Mouse (Mus musculus) MEL (cell line): Measurements from ENCODE around the gene Sphkap. TPM values are rescaled to one million over a fixed set of nuclear protein-coding genes. Genes with fewer than 3 reads are reported as not detected.

Experiments
- DNase-seq: peaks from one replicate; pipeline ENCODE4 v3.0.0; 2011; ENCODE audit warnings: low read depth, low spot score
- H3K27ac ChIP-seq: 2 replicates; pipeline ENCODE4 v1.5.1; 2012; ENCODE audit warnings: low read depth, mild to moderate bottlenecking, control low read depth, low read length, moderate library complexity; ENCODE audit not compliant: control insufficient read depth
- H3K27me3 ChIP-seq, 2 experiments: fragments of 150-350 bp in 1 of 2; sonication (generic) in 1 of 2; 2 replicates each; pipeline ENCODE4 v1.6.1; 2012; ENCODE audit warnings: low read length in 2 of 2, mild to moderate bottlenecking in 2 of 2, improper control_type of control experiment in 1 of 2, moderate library complexity in 1 of 2; ENCODE audit not compliant: insufficient read depth in 2 of 2, control insufficient read depth in 1 of 2
- H3K36me3 ChIP-seq, 2 experiments: 2 replicates each; pipeline ENCODE4 v1.6.1; 2012 to 2014; ENCODE audit warnings: low read length in 2 of 2, improper control_type of control experiment in 1 of 2, inconsistent platforms in 1 of 2, mild to moderate bottlenecking in 1 of 2; ENCODE audit not compliant: insufficient read depth in 2 of 2, control insufficient read depth in 1 of 2
- H3K4me1 ChIP-seq, 2 experiments: fragments of 150-350 bp in 1 of 2; sonication (generic) in 1 of 2; 2 replicates each; pipeline ENCODE4 v1.6.1; 2012; ENCODE audit warnings: low read length in 2 of 2, improper control_type of control experiment in 1 of 2, mild to moderate bottlenecking in 1 of 2; ENCODE audit not compliant: insufficient read depth in 2 of 2, control insufficient read depth in 1 of 2
- H3K4me3 ChIP-seq, 2 experiments: fragments of 150-350 bp in 1 of 2; sonication (generic) in 1 of 2; 2 replicates each; pipeline ENCODE4 v1.5.1; 2012; ENCODE audit warnings: low read depth in 2 of 2, low read length in 2 of 2, mild to moderate bottlenecking in 2 of 2, moderate library complexity in 2 of 2, control low read depth in 1 of 2, improper control_type of control experiment in 1 of 2; ENCODE audit not compliant: control insufficient read depth in 1 of 2, insufficient read depth in 1 of 2
- H3K79me2 ChIP-seq: 2 replicates; pipeline ENCODE4 v1.6.1; 2012; ENCODE audit warnings: mild to moderate bottlenecking, low read length, moderate library complexity; ENCODE audit not compliant: control insufficient read depth, poor library complexity, insufficient read depth
- H3K9ac ChIP-seq: 2 replicates; pipeline ENCODE4 v1.6.1; 2012; ENCODE audit warnings: low read depth, mild to moderate bottlenecking, control low read depth, low read length, moderate library complexity; ENCODE audit not compliant: control insufficient read depth, poor library complexity, severe bottlenecking
- H3K9me3 ChIP-seq: fragments of 150-350 bp; sonication (generic); replicated peaks from 2 replicates; pipeline ENCODE4 v1.6.1; 2012; ENCODE audit warnings: mild to moderate bottlenecking, low read length, improper control_type of control experiment, moderate library complexity; ENCODE audit not compliant: insufficient read depth
- CHD1 ChIP-seq: IDR thresholded peaks from 2 replicates; pipeline ENCODE4 v1.6.1; 2012; ENCODE audit warnings: low read depth, mild to moderate bottlenecking, inconsistent platforms, low read length, improper control_type of control experiment
- CHD2 ChIP-seq: IDR thresholded peaks from 2 replicates; pipeline ENCODE4 v1.6.1; 2011; ENCODE audit warnings: low read length, improper control_type of control experiment
- E2F4 ChIP-seq: IDR thresholded peaks from 2 replicates; pipeline ENCODE4 v1.6.1; 2011; ENCODE audit warnings: low read depth, low read length, improper control_type of control experiment, borderline replicate concordance
- ELF1 ChIP-seq: IDR thresholded peaks from 2 replicates; pipeline ENCODE4 v1.6.1; 2014; ENCODE audit warnings: low read depth, mild to moderate bottlenecking, inconsistent platforms, low read length, improper control_type of control experiment, moderate library complexity
- GABPA ChIP-seq: IDR thresholded peaks from 2 replicates; pipeline ENCODE4 v1.6.1; 2012; ENCODE audit warnings: low read depth, mild to moderate bottlenecking, inconsistent platforms, low read length, improper control_type of control experiment, moderate library complexity
- GATA1 ChIP-seq: IDR thresholded peaks from 2 replicates; pipeline ENCODE4 v1.6.1; 2011; ENCODE audit warnings: low read depth, low read length, improper control_type of control experiment
- HCFC1 ChIP-seq: IDR thresholded peaks from 2 replicates; pipeline ENCODE4 v1.6.1; 2012; ENCODE audit warnings: low read depth, mild to moderate bottlenecking, inconsistent platforms, low read length, improper control_type of control experiment, moderate library complexity
- JUND ChIP-seq: IDR thresholded peaks from 2 replicates; pipeline ENCODE4 v1.6.1; 2011; ENCODE audit warnings: low read depth, mild to moderate bottlenecking, improper control_type of control experiment, low read length
- MXI1 ChIP-seq: IDR thresholded peaks from 2 replicates; pipeline ENCODE4 v1.6.1; 2011; ENCODE audit warnings: mild to moderate bottlenecking, low read depth, low read length, improper control_type of control experiment
- MYC ChIP-seq: IDR thresholded peaks from 2 replicates; pipeline ENCODE4 v1.6.1; 2011; ENCODE audit warnings: low read depth, mild to moderate bottlenecking, low read length, improper control_type of control experiment, moderate library complexity
- NRF1 ChIP-seq: IDR thresholded peaks from 2 replicates; pipeline ENCODE4 v1.6.1; 2014; ENCODE audit warnings: low read depth, mild to moderate bottlenecking, inconsistent platforms, low read length, improper control_type of control experiment, moderate library complexity; ENCODE audit not compliant: poor library complexity, insufficient read depth, severe bottlenecking
- POLR2AphosphoS5 ChIP-seq: IDR thresholded peaks from 2 replicates; pipeline ENCODE4 v1.6.1; 2012; ENCODE audit warnings: low read depth, borderline replicate concordance, mild to moderate bottlenecking, inconsistent platforms, low read length, moderate library complexity, mixed read lengths
- RAD21 ChIP-seq: IDR thresholded peaks from 2 replicates; pipeline ENCODE4 v1.6.1; 2011; ENCODE audit warnings: mild to moderate bottlenecking, low read depth, low read length, improper control_type of control experiment
- RCOR1 ChIP-seq: IDR thresholded peaks from 2 replicates; pipeline ENCODE4 v1.6.1; 2012; ENCODE audit warnings: low read depth, mild to moderate bottlenecking, inconsistent platforms, low read length, improper control_type of control experiment
- SIN3A ChIP-seq: IDR thresholded peaks from 2 replicates; pipeline ENCODE4 v1.6.1; 2012; ENCODE audit warnings: low read length, improper control_type of control experiment, inconsistent platforms
- TCF12 ChIP-seq: IDR thresholded peaks from 2 replicates; pipeline ENCODE4 v1.6.1; 2014; ENCODE audit warnings: low read depth, mild to moderate bottlenecking, inconsistent platforms, low read length, improper control_type of control experiment, moderate library complexity
- USF1 ChIP-seq: IDR thresholded peaks from 2 replicates; pipeline ENCODE4 v1.6.1; 2014; ENCODE audit warnings: low read depth, mild to moderate bottlenecking, inconsistent platforms, low read length, improper control_type of control experiment, moderate library complexity
- ZMIZ1 ChIP-seq: IDR thresholded peaks from 2 replicates; pipeline ENCODE4 v1.6.1; 2012; ENCODE audit warnings: low read depth, mild to moderate bottlenecking, inconsistent platforms, low read length, improper control_type of control experiment, moderate library complexity
- polyA plus RNA-seq, 2 experiments: library from polyadenylated mRNA; stranded (reverse) in 1 of 2; unstranded in 1 of 2; fragments of >175 nt in 1 of 2; fragments of >200 nt in 1 of 2; gene quantifications; 2 replicates each; pipeline versions ENCODE4 v1.2.1 to v1.2.4; 2012; ENCODE audit warnings: low replicate concordance in 2 of 2, low read depth in 1 of 2; ENCODE audit not compliant: insufficient read length in 2 of 2, insufficient read depth in 1 of 2, missing spikeins in 1 of 2
- total RNA-seq: library from RNA; depleted of rRNA; stranded (reverse); fragments of 300-350 nt; gene quantifications from 2 replicates; pipeline ENCODE4 v1.2.3, GENCODE M21; 2012

The Sphkap gene
- total and polyA plus RNA-seq, 3 experiments, result not detected

- Histone ChIP-seq H3K9me3 (no peaks in the 10 kb centered on the region), H3K79me2 (no peaks in the 10 kb centered on the region), H3K4me1 (no peaks in the 10 kb centered on the region), H3K4me3 (no peak overlapping the region), H3K27ac (no peak overlapping the region), H3K27me3 (no peaks in the 10 kb centered on the region), H3K9ac (no peak overlapping the region), H3K36me3 (no peaks in the 10 kb centered on the region)
- TF ChIP-seq ZMIZ1 (no peak), POLR2AphosphoS5 (no peak), GATA1 (no peak), CHD1 (no peak)
- DNase-seq, result no peak
Measured at GRCm38 (mm10) chr1:83440422-83440821, 32.4 kb upstream of the Sphkap start.

DNA sequence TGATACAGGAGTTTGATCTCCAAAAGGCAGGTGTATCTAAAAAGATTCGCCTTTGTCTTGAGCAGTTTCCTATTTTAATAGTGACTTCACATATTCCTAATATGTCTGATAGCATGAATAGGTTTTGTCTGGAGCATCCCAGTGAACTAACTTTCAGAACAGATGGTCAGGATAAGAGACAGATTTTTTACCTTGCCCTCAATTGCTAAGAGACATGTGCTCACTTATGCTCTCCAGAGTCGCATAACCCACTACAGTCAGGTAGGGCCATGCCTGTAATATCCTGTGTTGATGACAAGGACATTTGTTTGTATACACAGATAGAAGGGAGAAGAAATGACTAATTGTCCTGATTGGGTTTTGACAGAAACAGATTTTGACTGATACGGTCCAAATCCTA is 25.9 kb upstream of the Sphkap start:
- Histone ChIP-seq H3K9me3 (no peaks in the 10 kb centered on the region), H3K4me3 (no peak overlapping the region), H3K27ac (no peak overlapping the region), H3K27me3 (no peaks in the 10 kb centered on the region), H3K4me1 (no peaks in the 10 kb centered on the region), H3K79me2 (no peaks in the 10 kb centered on the region), H3K36me3 (no peaks in the 10 kb centered on the region), H3K9ac (no peak overlapping the region)
- DNase-seq, result no peak
- TF ChIP-seq TCF12, result no peak
- no peak for TF ChIP-seq SIN3A
- no peak for TF ChIP-seq JUND
- no peak for TF ChIP-seq HCFC1
- no peak for TF ChIP-seq RAD21
- no peak for TF ChIP-seq CHD2
- no peak for TF ChIP-seq E2F4
- no peak for TF ChIP-seq CHD1
- TF ChIP-seq MYC, result no peak
- TF ChIP-seq ELF1, result no peak
- TF ChIP-seq MXI1, result no peak
- TF ChIP-seq RCOR1, result no peak
- TF ChIP-seq USF1, result no peak
- TF ChIP-seq GABPA, result no peak
- TF ChIP-seq NRF1, result no peak
